Mouse (Mus musculus) liver, embryonic 14.5 days (tissue): ENCODE data around the gene Ssb.

Source experiments
- CTCF ChIP-seq: IDR thresholded peaks from 2 replicates; pipeline ENCODE4 v1.5.1; 2016; ENCODE audit warnings: antibody characterized with exemption, low read depth, control low read depth
- EP300 ChIP-seq: IDR thresholded peaks from 2 replicates; pipeline ENCODE4 v1.6.1; 2016; ENCODE audit warnings: antibody characterized with exemption, low read depth

DNA sequence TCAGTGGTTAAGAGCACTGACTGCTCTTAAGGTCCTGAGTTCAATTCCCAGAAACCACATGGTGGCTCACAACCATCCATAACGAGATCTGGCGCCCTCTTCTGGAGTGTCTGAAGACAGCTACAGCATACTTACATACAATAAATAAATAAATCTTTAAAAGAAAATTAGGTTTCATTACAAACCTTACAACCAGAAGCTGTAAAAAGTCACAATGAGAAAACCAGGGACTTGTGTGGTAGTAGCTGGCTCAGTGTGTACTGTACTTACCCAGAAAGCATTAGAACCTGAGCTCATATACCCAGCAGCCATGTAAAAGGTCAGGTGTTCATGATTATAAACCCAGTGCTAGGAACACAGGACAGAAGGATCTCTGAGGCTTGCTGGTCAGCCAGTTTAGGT is 22.6 kb downstream of the Ssb start:
- TF ChIP-seq EP300 (no peak), CTCF (peak; percentile 69)
